Mouse (Mus musculus) embryonic facial prominence, embryonic 11.5 days (tissue): Measurements from ENCODE around the gene Fbln7. TPM values are rescaled to one million over a fixed set of nuclear protein-coding genes. Genes with fewer than 3 reads are reported as not detected.

Experiments used
- ATAC-seq: fragments of 200-750 bp; cut with Nextera tagmentation; replicated peaks from 2 replicates; pipeline ENCODE4 v1.8.0; 2017; ENCODE audit warnings: low read depth; ENCODE audit not compliant: insufficient number of reproducible peaks, low FRiP score, low TSS enrichment
- DNase-seq: peaks from one replicate; pipeline ENCODE4 v3.0.0-alpha.2; 2015; ENCODE audit warnings: low spot score
- H3K27ac ChIP-seq: fragments of 300-500 bp; sonication (generic); replicated peaks from 2 replicates; pipeline ENCODE4 v1.5.1; 2014; ENCODE audit warnings: mild to moderate bottlenecking, low read depth, low read length, control low read depth
- H3K27me3 ChIP-seq: fragments of 300-500 bp; sonication (generic); 2 replicates; pipeline ENCODE4 v1.6.1; 2014; ENCODE audit warnings: mild to moderate bottlenecking, low read length, moderate library complexity, mixed read lengths; ENCODE audit not compliant: control insufficient read depth, insufficient read depth
- H3K36me3 ChIP-seq: fragments of 300-500 bp; sonication (generic); replicated peaks from 2 replicates; pipeline ENCODE4 v1.6.1; 2014; ENCODE audit warnings: low read depth, mild to moderate bottlenecking, low read length, moderate library complexity, mixed read lengths; ENCODE audit not compliant: control insufficient read depth, insufficient read depth
- H3K4me1 ChIP-seq: fragments of 300-500 bp; sonication (generic); 2 replicates; pipeline ENCODE4 v1.6.1; 2014; ENCODE audit warnings: low read length, mixed read lengths; ENCODE audit not compliant: control insufficient read depth, insufficient read depth
- H3K4me2 ChIP-seq: fragments of 300-500 bp; sonication (generic); 2 replicates; pipeline ENCODE4 v1.6.1; 2014; ENCODE audit warnings: low read depth, mild to moderate bottlenecking, control low read depth, low read length, moderate library complexity
- H3K4me3 ChIP-seq: fragments of 300-500 bp; sonication (generic); 2 replicates; pipeline ENCODE4 v1.5.1; 2014; ENCODE audit warnings: low read depth, low read length, control low read depth
- H3K9ac ChIP-seq: fragments of 300-500 bp; sonication (generic); replicated peaks from 2 replicates; pipeline ENCODE4 v1.6.1; 2014; ENCODE audit warnings: mild to moderate bottlenecking, control low read depth, low read length
- H3K9me3 ChIP-seq: fragments of 300-500 bp; sonication (generic); replicated peaks from 2 replicates; pipeline ENCODE4 v1.6.1; 2016; ENCODE audit warnings: mild to moderate bottlenecking, low read length, inconsistent platforms, mixed read lengths; ENCODE audit not compliant: control insufficient read depth
- whole genome bisulfite sequencing: fragments of 180-500 bp; shearing (Covaris S2); extraction: QIAGEN DNeasy Blood & Tissue Kit; methylation state at CpG from one replicate; pipeline ENCODE4 v1.1.7; 2014; 5-methylcytosine and 5-hydroxymethylcytosine counted together
- polyA plus RNA-seq: library from polyadenylated mRNA; unstranded; fragments of >200 nt; fragmentation: Nextera tagmentation; extraction: Ambion mirVana; gene quantifications from 2 replicates; pipeline ENCODE4 v1.2.1, GENCODE M21; 2014

The Fbln7 gene
- 1.6 and 2.7 TPM in 2 replicates for polyA plus RNA-seq

DNA sequence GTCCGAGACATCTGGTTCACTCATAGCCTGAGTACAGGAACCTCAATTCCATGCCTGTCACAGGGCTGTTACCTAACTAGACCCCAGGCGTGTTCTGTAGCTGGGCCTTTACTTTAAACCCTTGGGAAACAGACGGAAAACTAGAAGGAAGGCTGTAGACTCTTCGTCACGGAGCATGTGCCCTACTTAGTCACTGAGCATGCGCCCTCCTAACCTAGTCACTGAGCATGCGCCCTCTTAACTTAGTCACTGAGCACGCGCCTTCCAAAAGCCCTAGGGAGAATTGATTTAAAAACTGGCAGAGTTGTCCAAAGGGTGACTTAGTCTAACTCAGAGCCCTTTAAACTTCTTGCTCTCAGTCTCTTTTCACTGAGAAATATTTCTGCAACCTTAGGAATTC is at the start of gene Fbln7:
TSS of gene Fbln7 (plus strand) at position 346 of the 400 bp plus-strand sequence.
- Histone ChIP-seq H3K27me3 (no peaks in the 10 kb centered on the region), H3K36me3 (no peaks in the 10 kb centered on the region), H3K27ac (no peak within 1 kb of the TSS), H3K4me2 (peak within 1 kb of the TSS; percentile 94), H3K4me1 (no peaks in the 10 kb centered on the region; the same call in 1 of the 2 replicates), H3K9me3 (no peaks in the 10 kb centered on the region), H3K4me3 (peak within 1 kb of the TSS; percentile 45), H3K9ac (peak within 1 kb of the TSS; percentile 70)
- ATAC-seq, result no peak
- DNase-seq, result no peak
- WGBS, result 91% methylated on average over 9 of the region's 9 CpGs

DNA sequence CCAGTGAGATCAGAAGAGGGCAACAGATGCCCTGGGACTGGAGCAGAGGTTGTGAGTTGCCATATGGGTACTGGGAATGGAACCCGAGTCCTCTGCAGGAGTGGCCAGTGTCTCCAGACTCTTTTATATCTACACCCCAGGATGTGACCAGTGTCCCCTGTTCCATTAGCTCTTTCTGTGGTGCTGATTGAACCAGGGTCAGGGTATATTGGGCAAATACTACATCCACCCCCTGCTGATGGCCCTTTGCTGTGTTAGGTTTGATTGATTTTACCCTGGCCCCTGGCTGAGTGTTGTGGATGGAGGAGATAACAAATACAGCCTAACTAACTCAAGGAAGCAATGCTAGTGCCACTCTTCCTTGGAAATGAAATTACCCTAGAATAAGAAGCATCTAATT is 46.5 kb upstream of the Fbln7 start:
- H3K9ac ChIP-seq, result no peak overlapping the region
- H3K4me3 ChIP-seq, result no peak overlapping the region
- no peaks in the 10 kb centered on the region for H3K36me3 ChIP-seq
- no peaks in the 10 kb centered on the region for H3K9me3 ChIP-seq
- ATAC-seq, result no peak
- 85% methylated on average over 1 of the region's 1 CpGs for WGBS
- DNase-seq, result no peak
- no peak overlapping the region for H3K4me2 ChIP-seq
- H3K27ac ChIP-seq, result no peak overlapping the region
- H3K4me1 ChIP-seq, result no peaks in the 10 kb centered on the region
- H3K27me3 ChIP-seq, result no peaks in the 10 kb centered on the region

DNA sequence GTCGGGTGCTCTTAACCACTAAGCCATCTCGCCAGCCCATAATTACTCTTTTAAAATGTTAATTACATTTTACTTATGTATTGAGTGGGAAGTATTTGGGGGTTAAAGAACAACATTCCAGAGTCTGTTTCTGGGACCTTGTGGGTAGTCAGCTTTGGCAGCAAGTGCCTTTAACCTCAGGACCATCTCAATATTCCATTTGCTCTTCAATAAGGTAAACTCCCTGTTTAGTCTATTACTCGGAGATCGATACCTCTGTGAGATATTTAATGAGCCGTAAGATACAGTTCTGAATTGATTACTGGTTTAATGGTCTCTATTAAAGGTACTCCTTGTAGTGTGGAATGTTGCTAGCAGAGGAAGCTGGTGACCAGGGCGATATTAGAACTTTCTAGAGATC is 45.9 kb upstream of the Fbln7 start:
- no peak overlapping the region; the same call in 1 of the 2 replicates for H3K4me2 ChIP-seq
- H3K27me3 ChIP-seq, result no peaks in the 10 kb centered on the region
- no peaks in the 10 kb centered on the region for H3K4me1 ChIP-seq
- H3K9ac ChIP-seq, result no peak overlapping the region
- DNase-seq (no peak), ATAC-seq (no peak)
- no peak overlapping the region for H3K27ac ChIP-seq
- H3K36me3 ChIP-seq, result no peaks in the 10 kb centered on the region
- 44% methylated on average over 6 of the region's 6 CpGs for WGBS
- H3K4me3 ChIP-seq, result no peak overlapping the region; the same call in 1 of the 2 replicates
- H3K9me3 ChIP-seq, result no peaks in the 10 kb centered on the region

DNA sequence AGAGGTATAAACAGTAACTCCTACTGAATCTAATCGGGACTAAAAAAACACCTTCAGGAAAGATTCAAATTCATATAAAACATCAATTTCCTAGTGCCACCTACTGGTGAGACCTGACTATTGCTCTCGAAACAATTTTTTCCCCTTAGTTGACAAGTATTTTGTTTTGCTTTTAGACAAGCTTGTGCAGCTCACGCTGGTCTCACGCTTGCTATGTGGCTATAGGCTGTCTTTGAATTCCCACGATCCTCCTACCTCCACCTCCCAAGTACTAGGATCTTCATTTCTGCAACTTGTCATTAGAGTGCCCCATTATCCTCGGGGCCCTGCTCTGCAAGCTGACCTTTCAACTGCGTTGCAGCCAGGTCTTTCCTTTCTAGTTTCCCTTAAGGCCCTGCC is 45.4 kb upstream of the Fbln7 start:
- Histone ChIP-seq H3K27me3 (no peaks in the 10 kb centered on the region), H3K9me3 (no peaks in the 10 kb centered on the region), H3K9ac (peak overlapping the region; percentile 43), H3K4me1 (no peaks in the 10 kb centered on the region), H3K4me2 (peak overlapping the region; percentile 57), H3K27ac (peak overlapping the region; percentile 62), H3K4me3 (peak overlapping the region; percentile 77), H3K36me3 (no peaks in the 10 kb centered on the region)
- DNase-seq (peak; percentile 88), ATAC-seq (peak; percentile 49; the same call in 1 of the 2 replicates)
- under 1% methylated on average over 7 of the region's 7 CpGs for WGBS

DNA sequence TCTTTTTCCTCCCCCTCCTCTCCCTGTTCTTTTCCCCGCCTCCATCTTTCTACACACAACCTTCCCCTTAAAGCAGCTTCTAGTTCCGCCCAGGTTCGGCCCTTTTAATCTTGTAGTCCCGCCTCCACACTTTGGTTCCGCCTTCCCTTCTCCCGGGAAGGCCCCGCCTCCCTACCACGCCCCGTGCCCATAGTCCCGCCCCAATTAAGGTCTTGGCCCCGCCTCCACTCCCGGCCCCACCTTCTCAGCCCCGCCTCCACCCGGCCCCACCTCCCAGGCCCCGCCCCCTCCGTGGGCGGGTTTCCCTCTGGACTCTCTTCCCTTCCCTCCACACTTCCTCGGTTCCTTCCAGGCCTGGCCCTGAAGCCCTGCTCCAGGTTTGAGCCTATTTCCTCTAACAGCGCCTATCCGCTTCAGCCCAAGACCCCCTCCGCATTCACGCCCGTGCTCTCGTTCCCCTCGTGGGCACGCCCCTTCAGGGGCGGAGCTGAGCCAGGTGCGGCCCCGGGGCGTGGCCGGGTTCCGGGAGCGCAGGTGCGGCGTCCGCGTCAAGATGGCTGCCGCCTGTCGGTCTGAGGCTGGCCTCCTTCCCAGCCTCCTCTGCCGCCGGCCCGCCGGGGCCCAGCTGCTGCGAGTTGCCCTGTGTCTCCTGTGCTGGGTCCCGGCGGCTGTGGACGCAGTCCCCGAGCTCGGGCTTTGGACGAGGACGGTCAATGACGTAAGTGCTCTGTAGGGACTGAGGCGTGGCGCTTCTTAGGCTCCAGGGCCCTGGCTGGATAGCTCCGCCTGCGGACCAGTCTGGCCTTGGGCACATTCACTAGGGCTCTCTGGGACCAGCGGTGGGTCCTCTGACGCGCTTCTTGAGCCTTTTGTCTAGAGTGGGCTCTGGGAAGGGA is 44.7 kb upstream of the Fbln7 start, which contains the start of gene Tmem87b:
TSS of gene Tmem87b (plus strand) at position 333 of the 896 bp plus-strand sequence.
- ATAC-seq, result peak; percentile 93

DNA sequence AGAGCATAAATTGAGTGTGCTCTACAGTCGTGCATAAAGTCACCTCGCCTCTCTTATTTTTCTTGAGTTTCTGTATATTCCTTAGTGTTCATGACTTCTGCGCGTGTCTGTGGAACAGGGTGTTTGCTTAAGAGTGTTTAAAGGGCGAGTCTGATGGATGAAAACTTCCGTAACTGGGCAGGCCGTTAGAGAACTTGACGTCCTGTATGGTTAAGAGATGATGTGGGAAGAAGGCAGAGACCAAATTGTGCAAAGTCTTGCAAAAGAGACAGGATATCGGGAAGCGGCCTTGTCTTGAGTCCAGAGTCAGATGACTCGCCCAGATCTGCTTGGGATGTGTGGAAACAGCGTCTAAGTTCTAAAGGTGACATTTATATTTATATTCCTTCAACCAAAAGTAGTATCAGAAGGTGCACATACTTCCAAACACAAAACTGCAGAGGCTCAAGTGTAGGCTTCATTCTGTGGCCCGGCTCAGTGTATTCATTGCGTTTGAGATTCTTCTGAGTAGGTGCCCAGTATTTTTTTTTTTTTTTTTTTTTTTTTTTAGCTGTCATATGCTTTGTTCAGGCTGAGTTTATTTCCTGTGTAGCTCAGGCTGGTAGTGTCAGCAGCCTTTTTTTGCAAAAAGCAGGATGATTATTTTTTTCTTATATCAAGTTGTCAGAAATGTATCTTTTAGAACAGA is 43.7 kb upstream of the Fbln7 start:
- H3K27me3 ChIP-seq, result no peaks in the 10 kb centered on the region
- H3K4me3 ChIP-seq, result peak overlapping the region; percentile 77
- peak overlapping the region; percentile 73 for H3K9ac ChIP-seq
- H3K4me2 ChIP-seq, result peak overlapping the region; percentile 58
- H3K36me3 ChIP-seq, result no peaks in the 10 kb centered on the region
- H3K9me3 ChIP-seq, result no peaks in the 10 kb centered on the region
- DNase-seq, result peak; percentile 17
- 26% methylated on average over 14 of the region's 14 CpGs for WGBS
- H3K4me1 ChIP-seq, result no peaks in the 10 kb centered on the region
- ATAC-seq, result no peak
- H3K27ac ChIP-seq, result no peak overlapping the region

More for the DNA sequence above, 44.7 kb upstream of the Fbln7 start, which contains the start of gene Tmem87b:
- Histone ChIP-seq H3K36me3 (no peaks in the 10 kb centered on the region), H3K4me2 (peak within 1 kb of the TSS; percentile 58), H3K4me3 (peak within 1 kb of the TSS; percentile 77), H3K9ac (peak within 1 kb of the TSS; percentile 73), H3K9me3 (no peaks in the 10 kb centered on the region), H3K27ac (peak within 1 kb of the TSS; percentile 68), H3K4me1 (no peaks in the 10 kb centered on the region), H3K27me3 (no peaks in the 10 kb centered on the region)
- DNase-seq, result peak; percentile 97
- under 1% methylated on average over 59 of the region's 59 CpGs for WGBS

DNA sequence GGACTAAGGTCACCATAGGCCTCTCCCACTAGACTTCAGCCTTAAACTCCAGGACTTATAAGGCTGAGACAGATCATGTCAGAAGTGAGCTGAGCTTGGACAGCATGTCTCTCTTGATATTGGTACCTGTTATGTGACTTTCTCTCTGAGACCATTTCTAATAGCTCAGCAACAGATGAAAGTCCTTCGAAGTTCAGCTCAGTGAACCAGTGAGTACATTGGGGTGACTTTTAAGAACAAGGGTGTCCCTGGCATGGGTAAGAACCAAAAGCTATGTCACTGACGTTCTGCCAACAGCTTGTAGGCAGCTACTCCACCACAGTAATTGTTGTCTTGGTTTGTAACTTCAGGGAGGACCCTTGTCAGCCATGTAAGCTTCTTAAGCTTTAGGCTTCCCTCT is 42.1 kb upstream of the Fbln7 start:
- 89% methylated on average over 2 of the region's 2 CpGs for WGBS
- Histone ChIP-seq H3K4me1 (no peaks in the 10 kb centered on the region), H3K27me3 (no peaks in the 10 kb centered on the region), H3K9me3 (no peaks in the 10 kb centered on the region), H3K4me2 (no peak overlapping the region), H3K4me3 (no peak overlapping the region), H3K27ac (no peak overlapping the region), H3K9ac (no peak overlapping the region), H3K36me3 (no peaks in the 10 kb centered on the region)
- DNase-seq (no peak), ATAC-seq (no peak)
